8 mouse cellular contexts compared by ENCODE assay signal in the genomic region with DNA sequence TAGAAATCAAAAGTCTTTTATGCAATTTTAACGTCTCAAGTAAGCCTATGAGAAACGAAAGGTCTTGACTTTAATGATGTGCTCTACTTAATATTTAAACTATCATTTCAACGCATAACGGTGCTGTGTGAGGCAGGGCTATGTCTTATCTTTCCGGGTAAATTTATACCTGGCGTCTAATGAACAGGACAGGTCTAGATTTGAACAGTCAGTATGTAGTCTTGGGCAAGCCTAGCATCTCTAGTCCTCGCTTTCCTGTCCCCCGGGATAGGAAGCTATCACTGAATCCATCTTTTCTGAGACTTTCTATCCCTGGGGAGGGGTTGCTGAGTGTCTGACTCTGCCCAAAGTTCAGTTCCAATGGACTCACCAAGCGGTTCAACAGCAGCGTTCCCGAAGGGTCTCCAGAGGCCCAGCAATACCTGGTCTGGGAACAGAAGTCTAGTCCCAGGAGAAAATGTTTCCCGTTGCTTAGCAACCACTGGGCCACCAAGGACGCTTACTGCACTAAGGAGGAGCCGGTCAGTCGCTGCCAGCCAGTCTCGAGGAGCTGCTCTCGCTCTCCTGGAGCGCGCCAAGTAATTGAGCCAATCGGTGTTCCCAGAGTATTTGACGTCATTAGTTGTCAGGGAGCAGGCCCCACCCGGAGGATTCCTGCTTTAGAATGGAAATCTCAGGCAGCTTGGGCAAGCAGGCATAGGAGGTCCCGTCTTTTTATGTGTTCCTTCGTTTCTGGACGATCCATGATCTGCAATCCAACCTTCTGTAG. TPM values are rescaled to one million over a fixed set of nuclear protein-coding genes. Genes with fewer than 3 reads are reported as not detected.
DNase-seq lines count a peak whose midpoint lies in the region; ATAC-seq and TF ChIP-seq lines count a peak whose summit lies in the region.

TSS of gene Dnah6 (minus strand) at position 463 of the 769 bp plus-strand sequence.

- intact Hi-C loops in heart, postnatal 14 days (cut with DNase I) = loop anchor here (10.0 kb wide), 1 partner anchor 567 kb away; no protein-coding TSS in a partner anchor

- no peak within 1 kb of the TSS for H3K4me2 ChIP-seq in CH12.LX (ENCODE audit: insufficient read depth, low read depth, poor library complexity, severe bottlenecking)
- peak within 1 kb of the TSS; percentile 64 for H3K4me2 ChIP-seq in forebrain, embryonic 14.5 days (ENCODE audit: low read length)
- peak within 1 kb of the TSS; percentile 54 for H3K4me2 ChIP-seq in liver, embryonic 16.5 days (ENCODE audit: low read depth, low read length)
- H3K4me2 ChIP-seq in neural tube, embryonic 12.5 days (replicated peaks) = peak within 1 kb of the TSS; percentile 64
- H3K4me2 ChIP-seq in stomach, postnatal 0 days (replicated peaks; ENCODE audit: low read depth) = peak within 1 kb of the TSS; percentile 60

- no peak for DNase-seq in CH12.LX (ENCODE audit: extremely low read depth)
- peak; percentile 84 for DNase-seq in c-Kit-positive CD71-positive TER-119-positive erythroid progenitor cells, embryonic 14.5 days (ENCODE audit: low spot score)
- peak; percentile 98 for DNase-seq in forebrain, embryonic 14.5 days (ENCODE audit: low spot score)
- DNase-seq in heart, postnatal 14 days = peak; percentile 84 to 93
- peak; percentile 78 for DNase-seq in large intestine, adult 2 months (ENCODE audit: low read depth, low spot score)
- peak; percentile 89 for DNase-seq in stomach, postnatal 0 days (ENCODE audit: low spot score)

- dilution Hi-C loops in CH12.LX (cut with MboI; ENCODE audit: extremely low pct_ligation_motif_present, extremely low pct_unique_long_range_greater_than_20kb, low sequenced_read_pairs) = no loop called here

- no peaks in the 10 kb centered on the region for H3K4me1 ChIP-seq in CH12.LX (ENCODE audit: control insufficient read depth in 1 of 2, insufficient read depth in 2 of 2)
- H3K4me1 ChIP-seq in forebrain, embryonic 14.5 days (ENCODE audit: control insufficient read depth, insufficient read depth, low read length) = peaks cover 2% of the 10 kb centered on the region; the same call in 1 of the 2 replicates
- H3K4me1 ChIP-seq in liver, embryonic 16.5 days (ENCODE audit: control insufficient read depth, low read depth, low read length) = no peaks in the 10 kb centered on the region
- peaks cover 3% of the 10 kb centered on the region for H3K4me1 ChIP-seq in neural tube, embryonic 12.5 days
- no peaks in the 10 kb centered on the region for H3K4me1 ChIP-seq in stomach, postnatal 0 days (replicated peaks; ENCODE audit: control insufficient read depth, insufficient read depth)

- TF ChIP-seq CTCF in CH12.LX (conservative IDR thresholded peaks at IDR 0.05 in 1 of 2, IDR thresholded peaks at IDR 0.05 in 1 of 2; ENCODE audit: low read depth in 2 of 2, low read length in 2 of 2) = no peak
- no peak for TF ChIP-seq CTCF in stomach, postnatal 0 days (IDR thresholded peaks at IDR 0.05; ENCODE audit: low read depth)

- no peaks in the 10 kb centered on the region for H3K27me3 ChIP-seq in CH12.LX (replicated peaks)
- H3K27me3 ChIP-seq in forebrain, embryonic 14.5 days (replicated peaks; ENCODE audit: control insufficient read depth, insufficient read depth, low read length) = no peaks in the 10 kb centered on the region
- no peaks in the 10 kb centered on the region for H3K27me3 ChIP-seq in liver, embryonic 16.5 days (ENCODE audit: control insufficient read depth, insufficient read depth, low read depth, low read length)
- H3K27me3 ChIP-seq in neural tube, embryonic 12.5 days (replicated peaks) = no peaks in the 10 kb centered on the region
- H3K27me3 ChIP-seq in stomach, postnatal 0 days (ENCODE audit: control insufficient read depth, insufficient read depth, low read length) = no peaks in the 10 kb centered on the region

- H3K9me3 ChIP-seq in CH12.LX (replicated peaks; ENCODE audit: low read length) = no peaks in the 10 kb centered on the region
- H3K9me3 ChIP-seq in forebrain, embryonic 14.5 days (replicated peaks; ENCODE audit: control insufficient read depth, low read length) = no peaks in the 10 kb centered on the region
- no peaks in the 10 kb centered on the region for H3K9me3 ChIP-seq in liver, embryonic 16.5 days (replicated peaks; ENCODE audit: control insufficient read depth, low read length)
- no peaks in the 10 kb centered on the region for H3K9me3 ChIP-seq in neural tube, embryonic 12.5 days
- no peaks in the 10 kb centered on the region for H3K9me3 ChIP-seq in stomach, postnatal 0 days (ENCODE audit: control insufficient read depth, low read length)

- no peak for TF ChIP-seq RAD21 in CH12.LX (IDR thresholded peaks at IDR 0.05; ENCODE audit: low read depth, low read length)

- peak; percentile 99 for ATAC-seq in forebrain, embryonic 14.5 days
- peak; percentile 91 for ATAC-seq in liver, embryonic 16.5 days (ENCODE audit: low read depth)
- ATAC-seq in neural tube, embryonic 12.5 days (ENCODE audit: low FRiP score, low read depth) = peak; percentile 99
- peak; percentile 99 for ATAC-seq in stomach, postnatal 0 days (ENCODE audit: low FRiP score, low TSS enrichment)

- no peak within 1 kb of the TSS for H3K9ac ChIP-seq in CH12.LX (ENCODE audit: insufficient read depth, low read depth)
- H3K9ac ChIP-seq in forebrain, embryonic 14.5 days (ENCODE audit: low read length) = peak within 1 kb of the TSS; percentile 55
- H3K9ac ChIP-seq in liver, embryonic 16.5 days (ENCODE audit: low read depth, low read length) = no peak within 1 kb of the TSS
- H3K9ac ChIP-seq in neural tube, embryonic 12.5 days = no peak within 1 kb of the TSS
- H3K9ac ChIP-seq in stomach, postnatal 0 days (ENCODE audit: low read length) = peak within 1 kb of the TSS; percentile 41

- H3K4me3 ChIP-seq in CH12.LX (replicated peaks in 1 of 3; ENCODE audit: low read depth in 2 of 3, low read length in 2 of 3, poor library complexity in 1 of 3) = no peak within 1 kb of the TSS
- peak within 1 kb of the TSS; percentile 32 for H3K4me3 ChIP-seq in forebrain, embryonic 14.5 days (ENCODE audit: low read depth, low read length)
- H3K4me3 ChIP-seq in liver, embryonic 16.5 days (ENCODE audit: low read depth, low read length) = peak within 1 kb of the TSS; percentile 33
- peak within 1 kb of the TSS; percentile 35 for H3K4me3 ChIP-seq in neural tube, embryonic 12.5 days
- peak within 1 kb of the TSS; percentile 32 for H3K4me3 ChIP-seq in stomach, postnatal 0 days (ENCODE audit: low read depth, low read length)

- H3K36me3 ChIP-seq in CH12.LX (replicated peaks in 1 of 2; ENCODE audit: control insufficient read depth in 1 of 2, insufficient read depth in 1 of 2, low read length in 1 of 2) = no peaks in the 10 kb centered on the region
- no peaks in the 10 kb centered on the region for H3K36me3 ChIP-seq in forebrain, embryonic 14.5 days (ENCODE audit: control insufficient read depth, insufficient read depth, low read length)
- no peaks in the 10 kb centered on the region for H3K36me3 ChIP-seq in liver, embryonic 16.5 days (ENCODE audit: control insufficient read depth, insufficient read depth)
- H3K36me3 ChIP-seq in neural tube, embryonic 12.5 days = no peaks in the 10 kb centered on the region
- no peaks in the 10 kb centered on the region for H3K36me3 ChIP-seq in stomach, postnatal 0 days (ENCODE audit: control insufficient read depth, insufficient read depth, low read length)

- in situ Hi-C loops in CH12.LX (cut with MboI; ENCODE audit: low pct_ligation_motif_present, low pct_unique_long_range_greater_than_20kb, low sequenced_read_pairs) = no loop called here

- TF ChIP-seq POLR2A in CH12.LX (IDR thresholded peaks at IDR 0.05; ENCODE audit: low read depth, low read length) = no peak

- H3K79me2 ChIP-seq in CH12.LX (replicated peaks; ENCODE audit: control insufficient read depth, extremely low read depth, insufficient read depth, poor library complexity, severe bottlenecking) = no peaks in the 10 kb centered on the region

- 30% methylated on average over 25 of the region's 25 CpGs for WGBS in forebrain, embryonic 14.5 days
- 35% methylated on average over 25 of the region's 25 CpGs for WGBS in large intestine, adult 2 months
- 34% methylated on average over 25 of the region's 25 CpGs for WGBS in liver, embryonic 16.5 days (ENCODE audit: insufficient replicate concordance)
- WGBS in neural tube, embryonic 12.5 days = 33% methylated on average over 25 of the region's 25 CpGs
- WGBS in stomach, postnatal 0 days = 32% methylated on average over 25 of the region's 25 CpGs

- TF ChIP-seq EP300 in CH12.LX (IDR thresholded peaks at IDR 0.05; ENCODE audit: low read length) = no peak
- no peak for TF ChIP-seq EP300 in stomach, postnatal 0 days (optimal IDR thresholded peaks at IDR 0.05)

- H3K27ac ChIP-seq in CH12.LX (ENCODE audit: insufficient read depth, low read depth) = no peak within 1 kb of the TSS
- no peak within 1 kb of the TSS for H3K27ac ChIP-seq in forebrain, embryonic 14.5 days (ENCODE audit: low read depth, low read length)
- H3K27ac ChIP-seq in liver, embryonic 16.5 days (ENCODE audit: low read length) = no peak within 1 kb of the TSS
- H3K27ac ChIP-seq in neural tube, embryonic 12.5 days = no peak within 1 kb of the TSS
- H3K27ac ChIP-seq in stomach, postnatal 0 days (replicated peaks) = peak within 1 kb of the TSS; percentile 84

TF ChIP-seq in CH12.LX, 34 proteins besides CTCF, POLR2A, EP300 and RAD21:
- TF ChIP-seq CHD2 (IDR thresholded peaks at IDR 0.05; ENCODE audit: low read length) (peak; percentile 80; the same call in 1 of the 2 replicates), PAX5 (IDR thresholded peaks at IDR 0.05; ENCODE audit: low read length) (no peak), ZNF384 (IDR thresholded peaks at IDR 0.05; ENCODE audit: low read depth, low read length) (no peak)

RNA-seq across cellular contexts. Expression of gene Dnah6, which starts in this region (rescaled TPM):
- total RNA-seq in CH12.LX (2012; rRNA removed) (under 0.01 TPM in 1 of 2 replicates, not detected in the other), CH12.LX (2014; rRNA removed) (0.04 and 0.07 TPM in 2 replicates)
- 0.06 TPM in 1 of 2 replicates, not detected in the other for polyA plus RNA-seq in CH12.LX (2012; ENCODE audit: insufficient read length, low read depth)
- polyA plus RNA-seq in forebrain, embryonic 14.5 days (2014; fragmentation: Nextera tagmentation; extraction: Ambion mirVana) = 0.34 and 0.42 TPM in 2 replicates
- under 1 TPM; 0.22 to 0.45 TPM for total RNA-seq in heart, postnatal 14 days (2021)
- polyA plus RNA-seq in large intestine, adult 2 months (2012; rRNA removed) = 0.04 and 0.05 TPM in 2 replicates
- polyA plus RNA-seq in liver, embryonic 16.5 days (2015; fragmentation: Nextera tagmentation; extraction: Ambion mirVana) = 0.04 and 0.05 TPM in 2 replicates
- 0.04 and 0.05 TPM in 2 replicates for polyA plus RNA-seq in neural tube, embryonic 12.5 days (2016; fragmentation: Nextera tagmentation; extraction: Ambion mirVana)
- polyA plus RNA-seq in stomach, postnatal 0 days (2015; fragmentation: Nextera tagmentation; extraction: Ambion mirVana) = 0.01 and 0.02 TPM in 2 replicates

Comparison
In these comparisons a context has a peak if more than half of its experiments do, and no peak if none do; other contexts are left out.
1. Peak in DNase-seq, ATAC-seq, H3K4me3 ChIP-seq, H3K9ac ChIP-seq and H3K4me2 ChIP-seq in forebrain, embryonic 14.5 days; RNA of the gene not detected or under 1 TPM.
2. Peak in DNase-seq in heart, postnatal 14 days; RNA of the gene not detected or under 1 TPM.
3. Peak in DNase-seq in large intestine, adult 2 months; RNA of the gene not detected or under 1 TPM.
4. Peak in ATAC-seq, H3K4me3 ChIP-seq and H3K4me2 ChIP-seq in liver, embryonic 16.5 days; RNA of the gene not detected or under 1 TPM.
5. Peak in ATAC-seq, H3K4me3 ChIP-seq and H3K4me2 ChIP-seq in neural tube, embryonic 12.5 days; RNA of the gene not detected or under 1 TPM.
6. Peak in DNase-seq, ATAC-seq, H3K4me3 ChIP-seq, H3K27ac ChIP-seq, H3K9ac ChIP-seq and H3K4me2 ChIP-seq in stomach, postnatal 0 days; RNA of the gene not detected or under 1 TPM.